Mouse (Mus musculus) CD4-positive helper T cell, adult 2 months (primary cell): ENCODE data around the gene Eri3.

Experiments used
- DNase-seq: peaks from one replicate; pipeline ENCODE4 v3.0.0-alpha.2; 2012; ENCODE audit warnings: low read depth, missing footprints, low spot score

The Eri3 gene

GRCm38 (mm10) chr4:117657646-117658045 is 107.5 kb downstream of the Eri3 start:
- DNase-seq = no peak

- DNase-seq = peak; percentile 8
Observed at GRCm38 (mm10) chr4:117658582-117659444, 108.6 kb downstream of the Eri3 start.

- no peak for DNase-seq
Observed at GRCm38 (mm10) chr4:117660001-117660400, 109.8 kb downstream of the Eri3 start.

GRCm38 (mm10) chr4:117664411-117665137 is 114.4 kb downstream of the Eri3 start:
- DNase-seq = no peak

GRCm38 (mm10) chr4:117665531-117665930 is 115.4 kb downstream of the Eri3 start:
- no peak for DNase-seq

- DNase-seq = no peak
Observed at GRCm38 (mm10) chr4:117666054-117666453, 115.9 kb downstream of the Eri3 start.

DNA sequence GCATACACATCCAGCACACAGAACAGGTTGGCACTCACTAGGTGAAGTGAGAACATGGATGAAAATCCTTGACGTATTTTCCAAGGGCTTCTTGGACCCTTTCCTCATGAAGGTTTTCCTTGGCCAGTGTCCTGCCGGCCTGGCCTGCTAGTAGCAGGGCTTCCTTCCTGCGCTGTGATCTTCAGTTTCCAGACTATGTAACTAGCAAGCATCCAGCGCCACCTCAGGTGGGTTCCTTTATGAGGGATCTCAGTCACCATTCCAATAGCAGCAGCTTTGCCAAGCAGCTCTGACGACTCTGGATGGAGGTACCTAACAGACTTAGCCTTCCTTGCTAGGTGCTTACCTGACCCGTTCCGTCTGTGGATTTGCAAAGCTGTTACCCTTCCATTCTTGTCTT is 119.7 kb downstream of the Eri3 start:
- no peak for DNase-seq

DNA sequence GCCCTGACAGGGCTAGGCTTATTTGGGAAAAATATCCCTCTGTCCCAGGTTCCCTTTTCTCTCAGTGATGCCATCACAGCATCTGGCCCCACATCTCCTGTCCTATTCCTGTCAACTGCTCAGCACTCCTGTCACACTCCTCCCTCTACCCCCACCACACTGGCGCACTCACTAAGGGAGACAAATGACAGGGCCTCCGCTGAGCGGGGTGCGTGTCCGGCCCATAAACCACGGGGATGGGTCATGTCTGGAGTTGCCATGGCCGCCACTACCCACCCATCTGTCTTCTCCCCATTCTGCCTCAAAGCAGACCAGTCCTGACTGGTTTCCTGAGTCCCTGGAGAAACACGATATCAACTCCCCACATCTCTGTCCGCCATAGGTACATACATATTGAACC is 121.9 kb downstream of the Eri3 start:
- no peak for DNase-seq

DNA sequence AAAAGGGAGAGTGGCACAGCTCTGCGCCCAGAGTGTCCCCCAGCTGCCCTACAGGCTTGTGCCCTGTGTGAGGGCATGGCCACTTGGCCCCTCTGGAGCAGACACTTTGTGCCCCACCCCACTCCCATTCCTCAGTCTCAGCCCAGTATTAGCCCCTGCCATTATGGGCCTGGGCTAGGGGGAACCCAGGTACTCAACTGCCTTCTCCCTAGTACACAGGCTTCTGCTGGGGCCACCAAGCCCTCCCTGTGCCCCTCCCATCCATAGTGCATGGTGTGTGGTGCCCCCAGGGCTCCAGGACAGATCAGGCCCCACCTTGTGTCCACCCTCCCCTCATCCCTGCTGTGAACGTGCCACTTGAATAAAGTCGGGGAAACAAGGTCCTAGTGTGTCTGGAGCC is 123.7 kb downstream of the Eri3 start:
- DNase-seq = no peak

DNA sequence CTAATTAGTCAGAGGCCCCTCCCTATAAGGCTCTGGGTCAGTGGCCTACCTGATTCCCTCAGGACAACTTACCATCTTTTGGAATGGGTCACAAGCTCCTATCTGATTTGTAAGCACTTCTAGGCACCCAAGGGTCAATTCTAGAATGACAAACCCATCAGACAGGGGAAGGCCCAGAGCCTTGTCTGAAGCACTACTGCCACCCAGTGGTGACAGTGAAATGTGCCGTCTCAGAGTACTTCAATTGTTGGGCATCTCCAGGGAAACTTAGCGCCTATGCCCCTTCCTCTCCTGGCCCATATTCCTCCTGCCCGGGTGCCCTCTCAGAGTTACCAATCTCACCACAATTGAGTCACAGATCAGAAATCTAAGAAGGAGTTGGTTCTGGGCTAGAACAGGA is 126.7 kb downstream of the Eri3 start:
- DNase-seq = peak; percentile 59

DNA sequence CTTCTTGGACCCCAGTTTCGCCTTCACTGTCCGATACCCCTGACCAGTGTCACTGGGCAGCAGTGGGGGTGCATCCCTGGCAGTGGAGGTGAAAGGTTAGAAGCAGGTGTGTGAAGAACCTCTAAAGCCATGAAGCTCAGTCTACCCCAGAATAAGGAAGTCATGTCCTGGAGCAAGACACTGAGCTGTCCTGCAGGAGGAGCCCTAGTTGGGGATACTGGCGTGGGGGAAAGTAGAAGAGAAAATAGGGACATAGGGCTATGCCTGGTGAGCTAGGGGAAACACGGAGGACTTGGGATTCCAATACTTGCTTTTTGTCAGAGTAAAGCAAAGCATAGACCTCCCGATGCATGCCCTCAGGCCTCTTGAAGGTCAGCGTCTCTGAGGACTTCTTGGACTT is 130.8 kb downstream of the Eri3 start:
- no peak for DNase-seq

DNA sequence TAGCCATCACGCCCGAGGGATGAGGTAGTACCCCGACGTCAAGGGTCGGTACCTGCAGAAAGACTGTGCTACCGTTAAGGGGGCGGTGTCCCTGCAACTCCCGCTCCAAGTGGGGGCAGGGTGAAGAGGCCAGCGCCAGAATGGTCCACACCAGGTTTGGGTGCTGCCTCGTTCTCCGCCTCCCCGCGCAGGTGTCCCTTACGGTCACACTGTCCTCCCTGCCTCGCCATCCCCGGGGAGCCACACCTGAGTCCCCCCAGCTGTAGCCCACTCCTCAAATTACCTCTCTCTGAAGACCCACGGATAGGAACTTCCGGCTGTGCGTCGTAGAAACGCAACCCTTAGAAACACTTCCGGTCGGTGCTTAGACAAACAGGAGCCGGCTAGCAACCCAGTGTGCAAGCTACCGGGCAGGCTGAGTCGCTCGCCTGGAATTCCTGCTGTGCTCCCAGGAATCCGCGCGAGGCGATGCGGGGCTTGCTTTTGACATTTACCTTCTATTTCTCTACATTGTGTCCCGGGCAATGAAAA is 131.8 kb downstream of the Eri3 start, which contains the start of gene Dmap1:
TSS of gene Dmap1 (minus strand) at position 343 of the 531 bp plus-strand sequence.
- peak; percentile 85 for DNase-seq

DNA sequence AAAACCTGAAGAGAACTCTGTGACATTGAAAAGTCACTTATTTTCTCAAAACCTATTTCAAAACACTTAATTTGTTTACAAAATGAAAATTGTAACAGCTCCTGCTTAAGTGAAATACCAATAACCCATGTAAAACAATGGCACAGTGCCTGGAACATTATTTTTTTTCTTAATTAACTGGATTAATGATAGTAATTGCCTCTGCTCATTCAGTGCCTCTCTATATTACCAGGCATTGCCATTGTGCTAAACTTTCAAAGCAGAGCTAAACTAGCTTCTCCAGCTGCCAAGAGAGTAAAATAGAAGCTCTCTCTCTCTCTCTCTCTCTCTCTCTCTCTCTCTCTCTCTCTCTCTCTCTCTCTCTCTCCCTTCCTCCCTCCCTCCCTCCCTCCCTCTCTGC is 132.3 kb downstream of the Eri3 start:
- DNase-seq = no peak

GRCm38 (mm10) chr4:117683048-117683768 is 133.0 kb downstream of the Eri3 start:
- no peak for DNase-seq

- no peak for DNase-seq
Observed at GRCm38 (mm10) chr4:117686354-117686753, 136.2 kb downstream of the Eri3 start.

DNA sequence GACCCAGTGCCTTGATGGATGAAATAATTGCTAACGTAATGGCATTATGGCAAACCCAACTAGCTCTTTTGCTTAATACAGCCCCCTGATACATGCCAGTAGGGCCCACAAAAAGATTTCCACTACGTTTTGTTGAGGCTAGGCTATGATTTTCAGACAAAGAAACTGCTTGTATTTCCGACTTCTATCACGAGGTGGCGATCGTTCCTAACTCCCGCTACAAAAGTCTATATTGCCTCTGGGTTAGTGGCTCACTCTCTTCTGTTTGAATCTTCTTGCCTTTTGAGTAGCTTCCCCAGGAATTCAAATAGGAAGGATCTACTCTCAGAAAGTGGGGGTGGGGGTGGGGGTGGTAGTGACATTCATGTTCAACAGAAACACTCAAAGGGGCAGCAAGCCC is 155.2 kb downstream of the Eri3 start:
- DNase-seq = peak; percentile 16

DNA sequence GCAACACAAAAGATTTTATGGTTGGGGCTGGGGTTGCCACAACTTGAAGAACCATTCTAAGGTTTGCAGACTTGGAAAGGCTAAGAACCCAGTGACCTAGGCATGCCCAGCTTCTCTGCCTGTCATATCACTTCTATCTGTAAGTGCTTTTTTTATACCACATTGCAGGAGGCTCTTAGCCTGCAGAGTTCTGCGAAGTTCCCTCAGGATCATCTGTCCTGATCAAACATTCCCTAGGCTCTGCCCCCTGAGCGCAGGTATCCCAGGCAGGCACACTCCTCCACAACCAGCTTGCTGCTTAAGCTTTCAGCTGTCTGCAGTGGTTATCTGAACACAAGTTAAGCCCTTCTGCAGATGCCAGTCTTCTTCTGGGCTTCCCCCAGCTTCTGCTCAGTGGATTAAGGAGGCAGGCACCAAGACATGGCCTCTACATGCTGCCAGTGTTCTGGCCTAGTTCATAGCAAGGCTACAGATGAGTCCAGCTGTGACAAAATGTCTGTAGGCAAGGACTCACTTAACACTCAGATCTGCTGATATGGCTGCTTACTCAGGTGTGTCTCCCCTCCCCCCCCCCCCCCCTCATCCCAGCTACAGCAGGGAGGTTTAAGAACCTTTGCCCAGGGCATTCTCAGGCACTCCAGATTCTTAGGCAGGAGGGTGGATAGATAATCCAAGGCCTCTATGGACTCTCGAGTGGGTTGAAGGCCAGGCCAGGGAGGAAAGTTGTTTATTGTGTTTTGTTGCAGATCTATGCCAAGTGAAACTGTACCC is 158.8 kb downstream of the Eri3 start:
- DNase-seq = no peak

DNA sequence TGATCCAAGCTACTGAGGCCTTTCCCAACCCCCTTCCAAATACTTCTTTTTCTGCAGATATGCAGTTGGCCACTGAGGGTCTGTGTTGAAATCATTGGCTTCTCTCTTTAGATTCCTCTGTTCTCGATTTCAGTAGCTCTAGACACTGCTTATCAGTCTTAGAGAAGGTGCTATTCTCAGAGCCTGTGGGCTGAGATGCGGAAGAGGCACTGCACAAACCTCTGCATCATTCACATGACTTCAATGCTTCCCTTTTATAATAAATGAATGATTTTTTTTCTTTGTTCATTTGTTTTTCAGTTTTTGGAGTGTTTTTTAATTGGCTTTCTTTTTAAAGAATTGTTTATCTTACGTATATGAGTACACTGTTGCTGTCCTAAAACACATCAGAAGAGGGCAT is 162.1 kb downstream of the Eri3 start:
- DNase-seq = no peak

GRCm38 (mm10) chr4:117713303-117714098 is 163.3 kb downstream of the Eri3 start:
- DNase-seq = no peak
